7 mouse cellular contexts compared by ENCODE assay signal in the genomic region with DNA sequence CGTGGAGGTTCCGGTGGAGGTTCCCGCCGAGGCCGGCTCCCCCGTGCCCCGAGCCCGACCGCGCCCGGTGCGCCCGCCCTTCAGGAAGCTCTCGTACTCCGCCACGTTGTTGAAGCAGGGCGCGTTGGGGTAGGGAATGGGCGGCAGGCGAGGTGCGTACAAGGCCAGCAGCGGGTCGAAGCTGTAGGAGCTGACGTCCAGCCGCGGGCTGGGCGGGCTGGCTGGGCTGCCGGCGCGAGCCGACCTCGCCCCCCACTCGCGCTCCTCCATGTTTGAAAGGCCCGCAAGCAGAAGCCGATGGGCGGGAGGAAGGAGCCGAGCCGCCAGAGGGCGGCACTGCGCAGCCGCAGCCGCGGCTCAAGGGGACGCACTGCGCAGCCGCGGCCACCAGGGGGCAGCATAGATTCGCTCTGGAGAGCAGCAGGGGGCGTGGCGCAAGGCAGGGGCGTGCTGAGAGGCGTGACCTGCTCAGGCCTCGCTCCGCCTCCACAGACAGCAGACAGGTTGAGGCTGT. TPM values are rescaled to one million over a fixed set of nuclear protein-coding genes. Genes with fewer than 3 reads are reported as not detected.
DNase-seq lines count a peak whose midpoint lies in the region; ATAC-seq lines count a peak whose summit lies in the region.

Lsm11 (minus strand) TSS at position 293 of the 514 bp plus-strand sequence.

- intact Hi-C loops in gastrocnemius, postnatal 36 days (cut with DNase I): loop anchor here (2.0 kb wide), 1 partner anchor 270 kb away; no protein-coding TSS in a partner anchor
- intact Hi-C loops in left cerebral cortex, postnatal 36 days (cut with DNase I): loop anchor here (5.0 to 10.0 kb wide), 4 partner anchors 113 to 490 kb away; partner anchors contain the start of genes Adam19 and Med7

- peaks cover 9% of the 10 kb centered on the region for H3K4me1 ChIP-seq in intestine, embryonic 16.5 days (ENCODE audit: control insufficient read depth, insufficient read depth, low read length)
- H3K4me1 ChIP-seq in midbrain, embryonic 11.5 days (ENCODE audit: control insufficient read depth, insufficient read depth, low read length): peaks cover 12% of the 10 kb centered on the region

- WGBS in intestine, embryonic 16.5 days: under 1% methylated on average over 53 of the region's 55 CpGs
- under 1% methylated on average over 51 of the region's 55 CpGs for WGBS in midbrain, embryonic 11.5 days

- H3K9me3 ChIP-seq in intestine, embryonic 16.5 days (ENCODE audit: control insufficient read depth, low read length): no peaks in the 10 kb centered on the region
- H3K9me3 ChIP-seq in midbrain, embryonic 11.5 days (ENCODE audit: control insufficient read depth, low read length): no peaks in the 10 kb centered on the region

- H3K27me3 ChIP-seq in intestine, embryonic 16.5 days (replicated peaks; ENCODE audit: control insufficient read depth, insufficient read depth, low read length): no peaks in the 10 kb centered on the region
- no peaks in the 10 kb centered on the region for H3K27me3 ChIP-seq in midbrain, embryonic 11.5 days (ENCODE audit: control insufficient read depth, insufficient read depth, low read length)

- H3K36me3 ChIP-seq in intestine, embryonic 16.5 days (ENCODE audit: control insufficient read depth, insufficient read depth, low read length): peaks cover 3% of the 10 kb centered on the region; the same call in 1 of the 2 replicates
- no peaks in the 10 kb centered on the region; the same call in 1 of the 2 replicates for H3K36me3 ChIP-seq in midbrain, embryonic 11.5 days (ENCODE audit: control insufficient read depth, insufficient read depth, low read length)

- peak within 1 kb of the TSS; percentile 91 for H3K9ac ChIP-seq in intestine, embryonic 16.5 days (ENCODE audit: low read depth, low read length)
- H3K9ac ChIP-seq in midbrain, embryonic 11.5 days (ENCODE audit: low read length): peak within 1 kb of the TSS; percentile 87

- peak within 1 kb of the TSS; percentile 90 for H3K4me3 ChIP-seq in intestine, embryonic 16.5 days (ENCODE audit: low read length)
- peak within 1 kb of the TSS; percentile 81 for H3K4me3 ChIP-seq in midbrain, embryonic 11.5 days (ENCODE audit: low read depth, low read length)

- H3K27ac ChIP-seq in intestine, embryonic 16.5 days (ENCODE audit: low read length): peak within 1 kb of the TSS; percentile 47
- H3K27ac ChIP-seq in midbrain, embryonic 11.5 days (ENCODE audit: low read depth, low read length): peak within 1 kb of the TSS; percentile 41; the same call in 1 of the 2 replicates

- ATAC-seq in intestine, embryonic 16.5 days: peak; percentile 93
- ATAC-seq in midbrain, embryonic 11.5 days (ENCODE audit: low FRiP score): peak; percentile 93

- H3K4me2 ChIP-seq in intestine, embryonic 16.5 days (ENCODE audit: low read depth, low read length): peak within 1 kb of the TSS; percentile 83
- peak within 1 kb of the TSS; percentile 70 for H3K4me2 ChIP-seq in midbrain, embryonic 11.5 days

- peak; percentile 99 to 100 for DNase-seq in adrenal gland, adult 18-20 months (ENCODE audit: low spot score in 2 of 2)
- peak; percentile 94 for DNase-seq in embryo, embryonic 11 days
- DNase-seq in gastrocnemius, postnatal 36 days: peak; percentile 94 to 98
- DNase-seq in left cerebral cortex, postnatal 36 days (ENCODE audit: low spot score in 2 of 2): peak; percentile 97 to 98
- DNase-seq in midbrain, embryonic 11.5 days (ENCODE audit: low spot score, missing footprints): peak; percentile 100
- DNase-seq in skeletal muscle tissue, adult 2 months (ENCODE audit: low read depth, low spot score): peak; percentile 93

RNA-seq across cellular contexts. Expression of gene Lsm11, which starts in this region (rescaled TPM):
- 10 to 100 TPM; 11.8 to 22.8 TPM for total RNA-seq in adrenal gland, adult 18-20 months (2021)
- 1 to 10 TPM; 2.0 to 2.7 TPM for total RNA-seq in gastrocnemius, postnatal 36 days (2021)
- 4.4 and 4.5 TPM in 2 replicates for polyA plus RNA-seq in intestine, embryonic 16.5 days (2015; fragmentation: Nextera tagmentation; extraction: Ambion mirVana)
- total RNA-seq in left cerebral cortex, postnatal 36 days (2021): 10 to 100 TPM; 23.8 to 25.4 TPM
- 10.8 and 13.0 TPM in 2 replicates for polyA plus RNA-seq in midbrain, embryonic 11.5 days (2014; fragmentation: Nextera tagmentation; extraction: Ambion mirVana)

Comparison
In these comparisons a context has a peak if more than half of its experiments do, and no peak if none do; other contexts are left out.
1. Peak in every context shown above with its lines: DNase-seq, ATAC-seq, H3K4me3 ChIP-seq and H3K27ac ChIP-seq.